Mouse (Mus musculus) heart, adult 2 months (tissue): ENCODE measurements around the gene Gm45194. TPM values are rescaled to one million over a fixed set of nuclear protein-coding genes. Genes with fewer than 3 reads are reported as not detected.

Source experiments
- DNase-seq, 2 experiments: peaks; one replicate each; pipeline ENCODE4 v3.0.0; 2021
- H3K27ac ChIP-seq: fragments of 200-600 bp; 2 replicates; pipeline ENCODE4 v1.8.1; 2022
- H3K27me3 ChIP-seq: fragments of 200-500 bp; 2 replicates; pipeline ENCODE4 v1.6.1; 2012; ENCODE audit warnings: mild to moderate bottlenecking, low read length, inconsistent platforms, mixed read lengths; ENCODE audit not compliant: control insufficient read depth, insufficient read depth
- H3K36me3 ChIP-seq: fragments of 200-500 bp; 2 replicates; pipeline ENCODE4 v1.6.1; 2012; ENCODE audit warnings: low read length, inconsistent platforms; ENCODE audit not compliant: control insufficient read depth, insufficient read depth
- H3K4me1 ChIP-seq: fragments of 200-500 bp; 2 replicates; pipeline ENCODE4 v1.6.1; 2011; ENCODE audit warnings: low read length; ENCODE audit not compliant: control insufficient read depth, insufficient read depth
- H3K4me3 ChIP-seq: fragments of 200-600 bp; 2 replicates; pipeline ENCODE4 v1.8.1; 2022
- H3K79me2 ChIP-seq: fragments of 200-500 bp; replicated peaks from 2 replicates; pipeline ENCODE4 v1.6.1; 2012; ENCODE audit warnings: mild to moderate bottlenecking, inconsistent platforms, low read length, moderate library complexity, mixed read lengths; ENCODE audit not compliant: control insufficient read depth, insufficient read depth
- H3K9ac ChIP-seq: fragments of 200-500 bp; 2 replicates; pipeline ENCODE4 v1.6.1; 2012; ENCODE audit warnings: low read depth, mild to moderate bottlenecking, control low read depth, inconsistent platforms, low read length, mixed read lengths
- CTCF ChIP-seq: fragments of 200-600 bp; IDR thresholded peaks from 2 replicates; pipeline ENCODE4 v1.8.1; 2022; ENCODE audit warnings: antibody characterized with exemption, mild to moderate bottlenecking, moderate library complexity
- EP300 ChIP-seq: fragments of 200-500 bp; IDR thresholded peaks from 2 replicates; pipeline ENCODE4 v1.6.1; 2011; ENCODE audit warnings: low read depth, low read length, control low read depth; ENCODE audit not compliant: insufficient read depth
- POLR2A ChIP-seq: fragments of 200-500 bp; IDR thresholded peaks from 2 replicates; pipeline ENCODE4 v1.6.1; 2011; ENCODE audit warnings: mild to moderate bottlenecking, low read depth, low read length, control low read depth; ENCODE audit not compliant: insufficient read depth
- WGBS: fragments of 180-500 bp; shearing (Covaris S2); methylation state at CpG from one replicate; pipeline ENCODE4 v1.1.7; 2018; 5-methylcytosine and 5-hydroxymethylcytosine counted together
- intact Hi-C: fragments of 180-260 bp; cut with DNase I; formaldehyde crosslinking; loops from one replicate; pipeline ENCODE4 v1.15.1; 2025
- polyA plus RNA-seq: library from polyadenylated mRNA; depleted of rRNA; stranded (reverse); fragments of >200 nt; gene quantifications from 2 replicates; pipeline ENCODE4 v1.2.3, GENCODE M21; 2012; rRNA removed
- total RNA-seq, 2 experiments: library from RNA; stranded (reverse); gene quantifications; 2 replicates each; pipeline ENCODE4 v1.2.3; 2021

The Gm45194 gene
- total and polyA plus RNA-seq, 3 experiments: not detected

- no peak for TF ChIP-seq CTCF
- no peak for TF ChIP-seq EP300
- no peak for TF ChIP-seq POLR2A
- Histone ChIP-seq H3K36me3 (no peaks in the 10 kb centered on the region), H3K27me3 (no peaks in the 10 kb centered on the region), H3K9ac (no peak overlapping the region), H3K4me1 (no peaks in the 10 kb centered on the region), H3K27ac (no peak overlapping the region), H3K79me2 (no peaks in the 10 kb centered on the region), H3K4me3 (no peak overlapping the region)
- intact Hi-C loops: no loop called here
- 63% methylated on average over 1 of the region's 1 CpGs for WGBS
- no peak for DNase-seq
Measured at GRCm38 (mm10) chrX:112273550-112273949, 382.4 kb downstream of the Gm45194 start.

Other genes with a start within 250 kb of the Gm45194 start
- gene Hdx, start 194.3 kb upstream of the Gm45194 start, total RNA-seq: under 1 TPM; 0.16 TPM
- gene Hdx, start 194.3 kb upstream of the Gm45194 start, polyA plus RNA-seq: 0.12 and 0.15 TPM in 2 replicates
- not detected for gene Tex16, start 119.6 kb downstream of the Gm45194 start, total RNA-seq
- gene Tex16, start 119.6 kb downstream of the Gm45194 start, polyA plus RNA-seq: not detected in 2 replicates